Mouse (Mus musculus) olfactory bulb, adult 2 months (tissue): ENCODE results near the gene Armc3.

Experiments used
- CTCF ChIP-seq: fragments of 200-500 bp; IDR thresholded peaks from 2 replicates; pipeline ENCODE4 v1.5.1; 2012; ENCODE audit warnings: low read depth, mild to moderate bottlenecking, low read length, moderate library complexity; ENCODE audit not compliant: insufficient read depth
- POLR2A ChIP-seq: fragments of 200-500 bp; IDR thresholded peaks from 2 replicates; pipeline ENCODE4 v1.6.1; 2012; ENCODE audit warnings: mild to moderate bottlenecking, low read depth, low read length, moderate library complexity; ENCODE audit not compliant: insufficient read depth

DNA sequence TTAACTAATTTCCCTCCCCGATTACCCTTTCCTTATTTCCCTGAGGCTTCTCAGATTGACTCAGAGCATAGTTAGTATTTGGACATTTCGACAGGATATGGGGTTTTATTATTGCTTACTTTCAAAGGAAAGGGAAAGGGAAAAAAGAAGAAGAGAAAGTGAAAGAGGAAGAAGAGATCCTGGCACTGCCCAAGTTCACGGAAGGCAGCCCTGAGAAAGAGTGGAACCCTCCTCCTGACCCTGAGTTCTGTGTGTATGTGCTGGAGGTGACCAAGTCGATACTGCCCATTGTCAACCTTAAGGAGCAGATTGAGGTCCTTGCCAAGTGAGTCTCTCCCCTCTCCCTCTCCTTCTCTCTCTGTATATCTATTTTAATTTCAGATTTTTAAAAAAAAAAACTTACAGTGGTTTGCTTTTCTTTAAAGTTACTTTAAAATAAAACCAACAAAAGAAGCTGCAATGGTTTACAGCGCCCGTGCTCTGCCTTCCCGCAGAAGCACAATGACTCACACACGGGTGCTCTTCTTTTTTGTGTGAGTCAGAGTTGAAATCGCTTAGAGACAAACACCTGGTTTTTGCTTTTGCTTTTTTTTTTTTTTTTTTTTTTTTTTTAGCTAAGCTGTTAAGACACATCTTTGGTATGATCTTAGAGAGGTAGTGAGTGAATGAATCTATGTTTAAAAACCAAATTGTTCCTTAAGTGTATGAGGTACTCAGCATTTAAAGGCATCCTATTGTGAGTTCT is 101.4 kb downstream of the Armc3 start:
- TF ChIP-seq CTCF (no peak), POLR2A (no peak)
